Mouse (Mus musculus) kidney, embryonic 14.5 days (tissue): ENCODE results near the gene Myo18b. TPM values are rescaled to one million over a fixed set of nuclear protein-coding genes. Genes with fewer than 3 reads are reported as not detected.

ENCODE experiments used
- ATAC-seq: fragments of 200-750 bp; cut with Nextera tagmentation; 2 replicates; pipeline ENCODE4 v1.8.0; 2017; ENCODE audit warnings: moderate number of reproducible peaks, mild to moderate bottlenecking, moderate TSS enrichment, moderate library complexity; ENCODE audit not compliant: low FRiP score, low TSS enrichment
- H3K27ac ChIP-seq: fragments of 300-500 bp; sonication (generic); 2 replicates; pipeline ENCODE4 v1.5.1; 2014; ENCODE audit warnings: low read depth, mild to moderate bottlenecking, low read length, moderate library complexity, mixed read lengths
- H3K27me3 ChIP-seq: fragments of 300-500 bp; sonication (generic); 2 replicates; pipeline ENCODE4 v1.6.1; 2014; ENCODE audit warnings: mild to moderate bottlenecking, low read length; ENCODE audit not compliant: control insufficient read depth, insufficient read depth
- H3K36me3 ChIP-seq: fragments of 300-500 bp; sonication (generic); 2 replicates; pipeline ENCODE4 v1.6.1; 2014; ENCODE audit warnings: low read length, mixed read lengths; ENCODE audit not compliant: control insufficient read depth, insufficient read depth
- H3K4me1 ChIP-seq: fragments of 300-500 bp; sonication (generic); 2 replicates; pipeline ENCODE4 v1.6.1; 2014; ENCODE audit warnings: low read length, mixed read lengths; ENCODE audit not compliant: control insufficient read depth, insufficient read depth
- H3K4me2 ChIP-seq: fragments of 300-500 bp; sonication (generic); replicated peaks from 2 replicates; pipeline ENCODE4 v1.6.1; 2014; ENCODE audit warnings: low read depth, mild to moderate bottlenecking, low read length
- H3K4me3 ChIP-seq: fragments of 300-500 bp; sonication (generic); 2 replicates; pipeline ENCODE4 v1.5.1; 2014; ENCODE audit warnings: mild to moderate bottlenecking, low read length
- H3K9ac ChIP-seq: fragments of 300-500 bp; sonication (generic); 2 replicates; pipeline ENCODE4 v1.6.1; 2014; ENCODE audit warnings: low read depth, mild to moderate bottlenecking, low read length, moderate library complexity
- H3K9me3 ChIP-seq: fragments of 300-500 bp; sonication (generic); 2 replicates; pipeline ENCODE4 v1.6.1; 2016; ENCODE audit warnings: low read length; ENCODE audit not compliant: control insufficient read depth
- WGBS: fragments of 180-500 bp; shearing (Covaris S2); extraction: QIAGEN DNeasy Blood & Tissue Kit; methylation state at CpG from one replicate; pipeline ENCODE4 v1.1.7; 2014; 5-methylcytosine and 5-hydroxymethylcytosine counted together
- polyA plus RNA-seq: library from polyadenylated mRNA; unstranded; fragments of >200 nt; fragmentation: Nextera tagmentation; extraction: Ambion mirVana; gene quantifications from 2 replicates; pipeline ENCODE4 v1.2.1, GENCODE M21; 2014

Gene Myo18b
- polyA plus RNA-seq, 1 experiment from 2014 or later: 0.26 TPM

GRCm38 (mm10) chr5:112761415-112762075 is 134.6 kb downstream of the Myo18b start:
- no peaks in the 10 kb centered on the region for H3K36me3 ChIP-seq
- no peak overlapping the region for H3K4me3 ChIP-seq
- no peak overlapping the region for H3K27ac ChIP-seq
- no peaks in the 10 kb centered on the region for H3K9me3 ChIP-seq
- 71% methylated on average over 3 of the region's 3 CpGs for WGBS
- no peaks in the 10 kb centered on the region for H3K27me3 ChIP-seq
- no peak overlapping the region for H3K4me2 ChIP-seq
- no peak overlapping the region for H3K9ac ChIP-seq
- no peak for ATAC-seq
- no peaks in the 10 kb centered on the region for H3K4me1 ChIP-seq

GRCm38 (mm10) chr5:112755581-112755980 is 140.6 kb downstream of the Myo18b start:
- Histone ChIP-seq H3K27ac (no peak overlapping the region), H3K9ac (no peak overlapping the region), H3K4me2 (no peak overlapping the region), H3K9me3 (no peaks in the 10 kb centered on the region), H3K36me3 (no peaks in the 10 kb centered on the region), H3K4me1 (no peaks in the 10 kb centered on the region), H3K4me3 (no peak overlapping the region), H3K27me3 (no peaks in the 10 kb centered on the region)
- WGBS: 29% methylated on average over 10 of the region's 10 CpGs
- ATAC-seq: no peak

- Histone ChIP-seq H3K4me2 (no peak overlapping the region), H3K27me3 (peaks cover 11% of the 10 kb centered on the region), H3K9ac (no peak overlapping the region), H3K27ac (no peak overlapping the region), H3K9me3 (peaks cover 4% of the 10 kb centered on the region; the same call in 1 of the 2 replicates), H3K4me1 (peaks cover 9% of the 10 kb centered on the region; the same call in 1 of the 2 replicates), H3K36me3 (no peaks in the 10 kb centered on the region), H3K4me3 (no peak overlapping the region)
- WGBS: 39% methylated on average over 5 of the region's 5 CpGs
- ATAC-seq: no peak
These were observed 146.5 kb downstream of the Myo18b start for GRCm38 (mm10) chr5:112749634-112750033.

GRCm38 (mm10) chr5:112748001-112748719 is 148.0 kb downstream of the Myo18b start:
- Histone ChIP-seq H3K9me3 (peaks cover 4% of the 10 kb centered on the region; the same call in 1 of the 2 replicates), H3K4me2 (peak overlapping the region; percentile 2; the same call in 1 of the 2 replicates), H3K4me3 (no peak overlapping the region), H3K9ac (no peak overlapping the region), H3K27me3 (peaks cover 11% of the 10 kb centered on the region), H3K36me3 (no peaks in the 10 kb centered on the region), H3K4me1 (peaks cover 12% of the 10 kb centered on the region), H3K27ac (no peak overlapping the region)
- WGBS: 8% methylated on average over 21 of the region's 21 CpGs
- ATAC-seq: peak; percentile 61

- 26% methylated on average over 8 of the region's 8 CpGs for WGBS
- ATAC-seq: no peak
These were observed 148.7 kb downstream of the Myo18b start for GRCm38 (mm10) chr5:112747306-112747930.

GRCm38 (mm10) chr5:112745176-112745575 is 151.0 kb downstream of the Myo18b start:
- ATAC-seq: no peak
- Histone ChIP-seq H3K4me2 (no peak overlapping the region), H3K9me3 (peaks cover 4% of the 10 kb centered on the region; the same call in 1 of the 2 replicates), H3K27ac (no peak overlapping the region), H3K4me3 (no peak overlapping the region), H3K27me3 (peaks cover 11% of the 10 kb centered on the region), H3K4me1 (peaks cover 12% of the 10 kb centered on the region), H3K36me3 (no peaks in the 10 kb centered on the region), H3K9ac (no peak overlapping the region)
- 71% methylated on average over 6 of the region's 6 CpGs for WGBS

More at GRCm38 (mm10) chr5:112747306-112747930, 148.7 kb downstream of the Myo18b start:
- H3K27ac ChIP-seq: no peak overlapping the region
- peaks cover 11% of the 10 kb centered on the region for H3K27me3 ChIP-seq
- no peaks in the 10 kb centered on the region for H3K36me3 ChIP-seq
- H3K9me3 ChIP-seq: peaks cover 4% of the 10 kb centered on the region; the same call in 1 of the 2 replicates
- no peak overlapping the region; the same call in 1 of the 2 replicates for H3K4me2 ChIP-seq
- peaks cover 12% of the 10 kb centered on the region for H3K4me1 ChIP-seq
- H3K9ac ChIP-seq: no peak overlapping the region
- no peak overlapping the region for H3K4me3 ChIP-seq

- WGBS: 52% methylated on average over 11 of the region's 11 CpGs
- no peak overlapping the region for H3K4me2 ChIP-seq
- H3K4me1 ChIP-seq: peaks cover 12% of the 10 kb centered on the region
- peaks cover 4% of the 10 kb centered on the region; the same call in 1 of the 2 replicates for H3K9me3 ChIP-seq
- ATAC-seq: no peak
- H3K27ac ChIP-seq: no peak overlapping the region
- H3K9ac ChIP-seq: no peak overlapping the region
- H3K4me3 ChIP-seq: no peak overlapping the region
- H3K36me3 ChIP-seq: no peaks in the 10 kb centered on the region
- H3K27me3 ChIP-seq: peaks cover 11% of the 10 kb centered on the region
These were observed 151.6 kb downstream of the Myo18b start for GRCm38 (mm10) chr5:112744571-112744970.

- no peak for ATAC-seq
- no peak overlapping the region for H3K27ac ChIP-seq
- no peak overlapping the region for H3K4me3 ChIP-seq
- peaks cover 11% of the 10 kb centered on the region for H3K27me3 ChIP-seq
- H3K9me3 ChIP-seq: peaks cover 4% of the 10 kb centered on the region; the same call in 1 of the 2 replicates
- no peak overlapping the region for H3K4me2 ChIP-seq
- no peaks in the 10 kb centered on the region for H3K36me3 ChIP-seq
- H3K4me1 ChIP-seq: peaks cover 6% of the 10 kb centered on the region
- 53% methylated on average over 9 of the region's 9 CpGs for WGBS
- no peak overlapping the region for H3K9ac ChIP-seq
These were observed 153.0 kb downstream of the Myo18b start for GRCm38 (mm10) chr5:112743121-112743520.
